Mouse (Mus musculus): Measurements from ENCODE around the gene Sprr3. TPM values are rescaled to one million over a fixed set of nuclear protein-coding genes. Genes with fewer than 3 reads are reported as not detected.
A peak's percentile ranks its signal among the peaks of the same experiment; 100 is the strongest.
"Not testable (repeated sequence)": the region's sequence is repeated elsewhere in the genome, so short reads cannot be mapped to it uniquely, and the experiment has no call there.

Gene Sprr3
- 1,930 and 1,986 TPM in 2 replicates for polyA plus RNA-seq (2015; fragmentation: Nextera tagmentation; extraction: Ambion mirVana)

DNA sequence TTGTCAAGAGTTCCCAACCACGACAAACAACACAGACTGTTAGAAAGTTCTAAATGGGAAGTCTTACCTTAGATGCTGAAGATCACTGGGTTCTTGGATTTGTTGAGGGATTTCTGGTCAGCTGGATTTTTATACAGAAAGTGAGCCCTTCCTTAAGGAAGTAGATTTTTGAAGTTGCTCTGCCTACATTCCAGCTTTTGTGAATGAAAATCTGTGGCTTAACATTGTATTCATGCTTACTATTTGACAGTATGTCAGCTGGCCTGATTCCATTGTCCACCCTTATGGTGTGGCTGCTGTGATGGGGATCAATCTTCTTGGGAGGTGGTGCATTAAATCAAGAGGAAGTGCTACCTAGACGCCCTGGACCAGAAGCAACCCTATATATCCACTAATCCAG, at the start of gene Sprr3:
Gene Sprr3 (minus strand): TSS at position 101 of the 400 bp plus-strand sequence.
- no peaks in the 10 kb centered on the region for H3K36me3 ChIP-seq (ENCODE audit: control insufficient read depth, insufficient read depth, low read length)
- no peak for DNase-seq (ENCODE audit: low spot score)
- H3K27me3 ChIP-seq (ENCODE audit: control insufficient read depth, insufficient read depth, low read length): no peaks in the 10 kb centered on the region
- no peak within 1 kb of the TSS for H3K9ac ChIP-seq (ENCODE audit: low read length)
- H3K27ac ChIP-seq (replicated peaks): no peak within 1 kb of the TSS
- ATAC-seq (ENCODE audit: low FRiP score, low TSS enrichment): no peak
- TF ChIP-seq EP300 (optimal IDR thresholded peaks at IDR 0.05): no peak
- no peak for TF ChIP-seq CTCF (IDR thresholded peaks at IDR 0.05; ENCODE audit: low read depth)
- no peak within 1 kb of the TSS for H3K4me2 ChIP-seq (replicated peaks; ENCODE audit: low read depth)
- H3K9me3 ChIP-seq (ENCODE audit: control insufficient read depth, low read length): no peaks in the 10 kb centered on the region
- H3K4me1 ChIP-seq (replicated peaks; ENCODE audit: control insufficient read depth, insufficient read depth): no peaks in the 10 kb centered on the region
- WGBS: 51% methylated on average over 2 of the region's 2 CpGs
- H3K4me3 ChIP-seq (ENCODE audit: low read depth, low read length): no peak within 1 kb of the TSS

- Histone ChIP-seq H3K27ac (replicated peaks) (no peak overlapping the region), H3K27me3 (ENCODE audit: control insufficient read depth, insufficient read depth, low read length) (no peaks in the 10 kb centered on the region), H3K36me3 (ENCODE audit: control insufficient read depth, insufficient read depth, low read length) (no peaks in the 10 kb centered on the region), H3K9ac (ENCODE audit: low read length) (no peak overlapping the region), H3K4me2 (replicated peaks; ENCODE audit: low read depth) (no peak overlapping the region), H3K9me3 (ENCODE audit: control insufficient read depth, low read length) (no peaks in the 10 kb centered on the region), H3K4me3 (ENCODE audit: low read depth, low read length) (no peak overlapping the region), H3K4me1 (replicated peaks; ENCODE audit: control insufficient read depth, insufficient read depth) (no peaks in the 10 kb centered on the region)
- TF ChIP-seq CTCF (IDR thresholded peaks at IDR 0.05; ENCODE audit: low read depth): no peak
- no peak for TF ChIP-seq EP300 (optimal IDR thresholded peaks at IDR 0.05)
- 64% methylated on average over 1 of the region's 1 CpGs for WGBS
- ATAC-seq (ENCODE audit: low FRiP score, low TSS enrichment) (no peak), DNase-seq (ENCODE audit: low spot score) (no peak)
These were observed 49.7 kb upstream of the Sprr3 start for GRCm38 (mm10) chr3:92508185-92508584.

GRCm38 (mm10) chr3:92503528-92503927, 45.0 kb upstream of the Sprr3 start:
- Histone ChIP-seq H3K4me3 (ENCODE audit: low read depth, low read length) (no peak overlapping the region), H3K27ac (replicated peaks) (no peak overlapping the region), H3K4me2 (replicated peaks; ENCODE audit: low read depth) (no peak overlapping the region), H3K4me1 (replicated peaks; ENCODE audit: control insufficient read depth, insufficient read depth) (no peaks in the 10 kb centered on the region), H3K9ac (ENCODE audit: low read length) (no peak overlapping the region), H3K36me3 (ENCODE audit: control insufficient read depth, insufficient read depth, low read length) (no peaks in the 10 kb centered on the region), H3K27me3 (ENCODE audit: control insufficient read depth, insufficient read depth, low read length) (no peaks in the 10 kb centered on the region), H3K9me3 (ENCODE audit: control insufficient read depth, low read length) (no peaks in the 10 kb centered on the region)
- ATAC-seq (ENCODE audit: low FRiP score, low TSS enrichment) (no peak), DNase-seq (ENCODE audit: low spot score) (no peak)
- TF ChIP-seq CTCF (IDR thresholded peaks at IDR 0.05; ENCODE audit: low read depth) (no peak), EP300 (optimal IDR thresholded peaks at IDR 0.05) (no peak)

DNA sequence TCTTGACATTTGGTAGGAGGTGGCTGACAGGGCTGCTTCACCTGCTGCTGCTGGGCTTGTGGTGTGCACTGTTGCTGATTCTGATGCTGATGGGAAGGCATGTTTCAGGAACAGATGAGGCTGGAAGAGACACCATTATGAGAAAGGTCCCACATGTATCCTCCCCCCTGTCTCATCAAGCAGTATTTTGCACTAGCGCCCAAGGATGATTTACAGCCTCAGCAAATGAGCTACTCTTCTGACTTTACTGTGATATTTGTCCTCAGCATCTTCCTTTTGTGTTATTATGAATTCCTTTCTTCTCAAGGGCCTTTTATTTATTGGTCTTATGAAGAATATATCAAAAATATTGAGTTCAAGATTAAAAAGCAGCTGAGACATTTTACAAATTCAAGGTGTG, 41.9 kb upstream of the Sprr3 start, which contains the start of gene Sprr4:
Gene Sprr4 (minus strand): TSS at position 101 of the 400 bp plus-strand sequence.
- no peak for DNase-seq (ENCODE audit: low spot score)
- no peaks in the 10 kb centered on the region for H3K4me1 ChIP-seq (replicated peaks; ENCODE audit: control insufficient read depth, insufficient read depth)
- H3K4me3 ChIP-seq (ENCODE audit: low read depth, low read length): no peak within 1 kb of the TSS
- no peak for ATAC-seq (ENCODE audit: low FRiP score, low TSS enrichment)
- no peak within 1 kb of the TSS for H3K9ac ChIP-seq (ENCODE audit: low read length)
- no peaks in the 10 kb centered on the region for H3K9me3 ChIP-seq (ENCODE audit: control insufficient read depth, low read length)
- no peak within 1 kb of the TSS for H3K27ac ChIP-seq (replicated peaks)
- TF ChIP-seq EP300 (optimal IDR thresholded peaks at IDR 0.05) (no peak), CTCF (IDR thresholded peaks at IDR 0.05; ENCODE audit: low read depth) (no peak)
- no peaks in the 10 kb centered on the region for H3K36me3 ChIP-seq (ENCODE audit: control insufficient read depth, insufficient read depth, low read length)
- H3K27me3 ChIP-seq (ENCODE audit: control insufficient read depth, insufficient read depth, low read length): no peaks in the 10 kb centered on the region
- H3K4me2 ChIP-seq (replicated peaks; ENCODE audit: low read depth): no peak within 1 kb of the TSS
- WGBS: 83% methylated on average over 1 of the region's 1 CpGs

DNA sequence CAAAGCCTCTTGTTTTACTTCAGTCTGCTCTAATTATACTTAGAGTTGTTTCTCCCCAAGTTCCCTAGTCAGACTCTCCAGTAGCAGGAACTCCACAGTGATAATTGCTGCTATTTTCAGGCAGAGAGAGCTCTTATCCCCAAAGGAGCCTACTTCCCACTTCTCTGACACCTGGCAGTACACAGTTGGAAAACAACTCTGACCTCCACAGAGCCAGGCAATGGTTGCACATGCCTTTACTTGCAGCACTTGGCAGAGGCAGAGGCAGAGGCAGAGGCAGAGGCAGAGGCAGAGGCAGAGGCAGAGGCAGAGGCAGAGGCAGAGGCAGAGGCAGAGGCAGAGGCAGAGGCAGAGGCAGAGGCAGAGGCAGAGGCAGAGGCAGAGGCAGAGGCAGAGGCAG, 31.7 kb upstream of the Sprr3 start:
- not testable (repeated sequence) for H3K36me3 ChIP-seq (ENCODE audit: control insufficient read depth, insufficient read depth, low read length); H3K9me3 ChIP-seq (ENCODE audit: control insufficient read depth, low read length); H3K9ac ChIP-seq (ENCODE audit: low read length); H3K27ac ChIP-seq (replicated peaks); H3K4me3 ChIP-seq (ENCODE audit: low read depth, low read length); H3K4me1 ChIP-seq (replicated peaks; ENCODE audit: control insufficient read depth, insufficient read depth); DNase-seq (ENCODE audit: low spot score); H3K27me3 ChIP-seq (ENCODE audit: control insufficient read depth, insufficient read depth, low read length); H3K4me2 ChIP-seq (replicated peaks; ENCODE audit: low read depth); ATAC-seq (ENCODE audit: low FRiP score, low TSS enrichment)

GRCm38 (mm10) chr3:92486307-92486706, 27.8 kb upstream of the Sprr3 start:
- ATAC-seq (ENCODE audit: low FRiP score, low TSS enrichment) (peak; percentile 65), DNase-seq (ENCODE audit: low spot score) (peak; percentile 23)
- Histone ChIP-seq H3K36me3 (ENCODE audit: control insufficient read depth, insufficient read depth, low read length) (no peaks in the 10 kb centered on the region), H3K27me3 (ENCODE audit: control insufficient read depth, insufficient read depth, low read length) (no peaks in the 10 kb centered on the region), H3K4me2 (replicated peaks; ENCODE audit: low read depth) (no peak overlapping the region), H3K27ac (replicated peaks) (peak overlapping the region; percentile 24), H3K4me1 (replicated peaks; ENCODE audit: control insufficient read depth, insufficient read depth) (no peaks in the 10 kb centered on the region), H3K9ac (ENCODE audit: low read length) (no peak overlapping the region), H3K9me3 (ENCODE audit: control insufficient read depth, low read length) (no peaks in the 10 kb centered on the region), H3K4me3 (ENCODE audit: low read depth, low read length) (no peak overlapping the region)
- 25% methylated on average over 1 of the region's 1 CpGs for WGBS
- TF ChIP-seq CTCF (IDR thresholded peaks at IDR 0.05; ENCODE audit: low read depth) (no peak), EP300 (optimal IDR thresholded peaks at IDR 0.05) (no peak)

All from stomach, postnatal 0 days (tissue).